Mouse (Mus musculus) lung, embryonic 14.5 days (tissue): ENCODE data around the gene Drosha. TPM values are rescaled to one million over a fixed set of nuclear protein-coding genes. Genes with fewer than 3 reads are reported as not detected.

Source experiments
- ATAC-seq: fragments of 200-750 bp; cut with Nextera tagmentation; 2 replicates; pipeline ENCODE4 v1.8.0; 2017; ENCODE audit warnings: mild to moderate bottlenecking, moderate TSS enrichment, moderate library complexity; ENCODE audit not compliant: insufficient read depth
- DNase-seq: peaks from one replicate; pipeline ENCODE4 v3.0.0-alpha.2; 2015
- H3K27ac ChIP-seq: fragments of 300-500 bp; sonication (generic); 2 replicates; pipeline ENCODE4 v1.5.1; 2014; ENCODE audit warnings: low read depth, mild to moderate bottlenecking, moderate library complexity
- H3K27me3 ChIP-seq: fragments of 300-500 bp; sonication (generic); 2 replicates; pipeline ENCODE4 v1.6.1; 2014; ENCODE audit warnings: low read length, control low read depth; ENCODE audit not compliant: insufficient read depth
- H3K36me3 ChIP-seq: fragments of 300-500 bp; sonication (generic); 2 replicates; pipeline ENCODE4 v1.6.1; 2014; ENCODE audit warnings: control low read depth; ENCODE audit not compliant: insufficient read depth
- H3K4me1 ChIP-seq: fragments of 300-500 bp; sonication (generic); 2 replicates; pipeline ENCODE4 v1.6.1; 2014; ENCODE audit warnings: antibody characterized with exemption, control low read depth; ENCODE audit not compliant: insufficient read depth
- H3K4me2 ChIP-seq: fragments of 300-500 bp; sonication (generic); 2 replicates; pipeline ENCODE4 v1.6.1; 2014; ENCODE audit warnings: mild to moderate bottlenecking
- H3K4me3 ChIP-seq: fragments of 300-500 bp; sonication (generic); 2 replicates; pipeline ENCODE4 v1.5.1; 2014; ENCODE audit warnings: low read depth, low read length
- H3K9ac ChIP-seq: fragments of 300-500 bp; sonication (generic); 2 replicates; pipeline ENCODE4 v1.6.1; 2014
- H3K9me3 ChIP-seq: fragments of 300-500 bp; sonication (generic); 2 replicates; pipeline ENCODE4 v1.6.1; 2016; ENCODE audit warnings: low read depth, low read length, control low read depth
- CTCF ChIP-seq: IDR thresholded peaks from 2 replicates; pipeline ENCODE4 v1.5.1; 2016; ENCODE audit warnings: antibody characterized with exemption, low read depth
- WGBS: fragments of 180-500 bp; shearing (Covaris S2); extraction: QIAGEN DNeasy Blood & Tissue Kit; methylation state at CpG from one replicate; pipeline ENCODE4 v1.1.7; 2014; 5-methylcytosine and 5-hydroxymethylcytosine counted together
- polyA plus RNA-seq: library from polyadenylated mRNA; unstranded; fragments of >200 nt; fragmentation: Nextera tagmentation; extraction: Ambion mirVana; gene quantifications from 2 replicates; pipeline ENCODE4 v1.2.1, GENCODE M21; 2014

Drosha gene
- polyA plus RNA-seq, 1 experiment from 2014 or later = 42.3 TPM

DNA sequence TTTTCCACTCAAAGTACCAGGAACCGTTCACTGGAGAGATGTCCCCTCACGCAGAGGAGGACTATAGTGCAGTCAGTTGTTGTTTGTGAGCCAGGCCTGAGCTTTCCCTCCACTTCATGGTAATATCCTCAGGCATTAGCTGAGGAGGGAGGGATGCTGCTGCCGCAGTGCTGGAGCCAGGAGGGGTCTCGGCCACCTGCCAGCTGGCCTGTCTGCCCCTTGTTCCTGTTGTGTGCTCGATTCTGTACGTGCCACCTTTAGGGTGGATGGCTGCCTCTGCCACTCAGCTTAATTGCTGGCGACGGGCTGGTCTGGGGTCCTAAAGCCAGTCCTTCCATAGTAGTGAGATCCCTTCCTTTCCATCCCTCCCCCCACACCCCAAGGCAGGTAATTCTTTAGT is 28.9 kb downstream of the Drosha start:
- Histone ChIP-seq H3K4me1 (no peaks in the 10 kb centered on the region), H3K9ac (no peak overlapping the region), H3K27ac (no peak overlapping the region), H3K36me3 (peaks cover 89% of the 10 kb centered on the region), H3K27me3 (no peaks in the 10 kb centered on the region), H3K9me3 (no peaks in the 10 kb centered on the region), H3K4me3 (no peak overlapping the region), H3K4me2 (no peak overlapping the region)
- ATAC-seq = no peak
- 85% methylated on average over 8 of the region's 8 CpGs for WGBS
- TF ChIP-seq CTCF = no peak
- DNase-seq = no peak

DNA sequence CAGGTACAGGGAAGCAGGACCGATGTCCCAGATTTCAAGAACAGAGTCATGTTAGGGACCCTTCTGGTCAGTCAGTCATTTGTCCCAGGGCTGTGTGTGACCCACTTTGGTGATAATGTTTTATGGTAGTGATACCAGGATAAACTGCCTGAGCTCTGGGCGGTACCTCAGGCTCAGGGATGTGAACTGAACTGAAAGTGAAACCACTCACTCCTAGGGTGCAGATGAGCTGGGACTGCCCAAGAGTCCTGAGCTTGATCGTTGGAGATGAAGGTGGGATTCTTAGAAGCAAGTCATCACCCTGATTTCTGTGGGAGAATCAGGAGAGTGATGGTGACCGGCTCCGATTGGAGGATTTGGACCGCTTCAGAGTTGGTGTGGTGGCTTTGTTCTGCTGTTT is 32.2 kb downstream of the Drosha start:
- ATAC-seq (no peak), DNase-seq (no peak)
- Histone ChIP-seq H3K27ac (no peak overlapping the region), H3K4me2 (no peak overlapping the region), H3K4me3 (no peak overlapping the region), H3K9ac (no peak overlapping the region), H3K9me3 (no peaks in the 10 kb centered on the region), H3K36me3 (peaks cover 91% of the 10 kb centered on the region), H3K4me1 (no peaks in the 10 kb centered on the region), H3K27me3 (no peaks in the 10 kb centered on the region)
- 97% methylated on average over 6 of the region's 6 CpGs for WGBS
- TF ChIP-seq CTCF = no peak

DNA sequence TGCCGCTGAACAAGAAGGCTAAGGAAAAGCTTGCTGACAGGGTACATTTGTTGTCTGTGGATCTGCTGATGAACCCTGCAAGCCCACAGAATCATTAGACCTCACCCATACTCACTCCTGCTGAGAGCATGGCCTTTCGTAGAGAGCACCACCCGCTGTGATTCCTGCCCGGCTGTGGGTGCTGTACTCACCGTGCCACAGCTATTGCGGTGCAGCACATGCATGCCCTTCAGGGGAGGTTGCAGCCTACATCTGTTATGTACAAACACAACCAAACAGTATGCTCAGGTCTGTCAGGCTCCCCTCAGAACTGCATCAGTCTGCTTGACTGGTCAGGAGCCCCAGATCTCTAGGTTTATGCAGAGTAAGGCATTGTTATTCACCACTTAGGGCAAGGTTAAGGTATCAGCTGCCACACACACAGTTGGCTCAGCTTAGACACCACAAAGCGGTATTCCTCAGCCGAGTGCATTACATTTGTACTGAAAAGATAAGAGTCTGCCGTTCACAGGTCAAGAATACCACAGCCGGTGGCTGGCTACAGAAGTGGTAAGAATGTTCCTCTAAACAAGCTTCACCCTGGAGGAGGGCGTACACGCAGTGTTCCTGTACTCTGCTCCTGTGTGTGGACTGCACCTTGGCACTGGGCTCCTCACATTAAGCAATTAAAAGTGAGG is 33.4 kb downstream of the Drosha start:
- Histone ChIP-seq H3K4me3 (no peak overlapping the region), H3K9me3 (no peaks in the 10 kb centered on the region), H3K27ac (no peak overlapping the region), H3K36me3 (peaks cover 90% of the 10 kb centered on the region), H3K4me2 (no peak overlapping the region), H3K4me1 (no peaks in the 10 kb centered on the region), H3K27me3 (no peaks in the 10 kb centered on the region), H3K9ac (no peak overlapping the region)
- WGBS = 86% methylated on average over 12 of the region's 12 CpGs
- TF ChIP-seq CTCF = no peak
- DNase-seq (no peak), ATAC-seq (peak; percentile 38; the same call in 1 of the 2 replicates)

DNA sequence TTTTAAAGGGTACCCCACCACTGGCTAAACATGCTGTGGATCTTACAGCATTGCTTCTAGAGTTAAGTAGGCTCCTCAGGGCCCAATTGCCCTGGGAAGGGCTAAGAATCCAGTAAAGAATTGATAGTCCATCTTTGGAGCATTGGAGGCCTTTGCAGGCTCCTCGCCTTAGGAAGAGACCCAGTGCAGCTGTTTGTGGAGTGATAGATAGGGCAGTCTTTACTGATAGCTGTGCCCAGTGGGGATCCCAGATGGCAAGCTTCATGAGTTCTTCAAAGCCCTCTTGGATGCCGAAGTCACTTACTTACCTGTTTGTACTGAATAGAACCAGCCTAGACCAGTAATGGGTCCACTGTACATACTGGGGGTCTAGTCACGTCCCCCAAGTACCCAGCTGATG is 34.0 kb downstream of the Drosha start:
- DNase-seq (no peak), ATAC-seq (no peak)
- no peak for TF ChIP-seq CTCF
- Histone ChIP-seq H3K36me3 (peaks cover 87% of the 10 kb centered on the region), H3K9ac (no peak overlapping the region), H3K4me2 (no peak overlapping the region), H3K9me3 (no peaks in the 10 kb centered on the region), H3K4me1 (no peaks in the 10 kb centered on the region), H3K27ac (no peak overlapping the region), H3K27me3 (no peaks in the 10 kb centered on the region), H3K4me3 (no peak overlapping the region)
- WGBS = 87% methylated on average over 3 of the region's 3 CpGs

DNA sequence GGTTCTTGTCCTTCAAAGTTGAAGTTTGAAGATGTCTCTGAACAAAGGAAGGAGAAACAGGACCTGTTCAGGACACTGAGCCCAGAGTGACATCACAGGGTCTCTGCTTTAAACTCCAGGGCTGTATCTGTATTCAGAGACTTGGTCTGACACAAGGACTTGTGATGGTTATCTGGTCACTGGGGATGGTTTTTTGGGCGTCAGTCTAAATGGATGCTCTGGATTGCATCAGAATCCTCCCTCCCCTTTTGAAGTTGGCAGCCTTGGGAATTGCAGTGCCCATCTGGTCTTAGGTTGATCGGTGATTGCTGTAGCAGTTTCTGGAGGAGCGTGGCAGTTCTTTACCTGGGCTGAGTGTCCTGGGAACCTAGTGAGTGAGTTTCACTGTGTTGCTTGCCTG is 37.4 kb downstream of the Drosha start:
- Histone ChIP-seq H3K4me2 (no peak overlapping the region), H3K27ac (no peak overlapping the region), H3K4me3 (no peak overlapping the region), H3K36me3 (peaks cover 78% of the 10 kb centered on the region), H3K9me3 (no peaks in the 10 kb centered on the region), H3K4me1 (no peaks in the 10 kb centered on the region), H3K9ac (no peak overlapping the region), H3K27me3 (no peaks in the 10 kb centered on the region)
- no peak for ATAC-seq
- TF ChIP-seq CTCF = no peak
- DNase-seq = no peak
- 84% methylated on average over 3 of the region's 3 CpGs for WGBS

DNA sequence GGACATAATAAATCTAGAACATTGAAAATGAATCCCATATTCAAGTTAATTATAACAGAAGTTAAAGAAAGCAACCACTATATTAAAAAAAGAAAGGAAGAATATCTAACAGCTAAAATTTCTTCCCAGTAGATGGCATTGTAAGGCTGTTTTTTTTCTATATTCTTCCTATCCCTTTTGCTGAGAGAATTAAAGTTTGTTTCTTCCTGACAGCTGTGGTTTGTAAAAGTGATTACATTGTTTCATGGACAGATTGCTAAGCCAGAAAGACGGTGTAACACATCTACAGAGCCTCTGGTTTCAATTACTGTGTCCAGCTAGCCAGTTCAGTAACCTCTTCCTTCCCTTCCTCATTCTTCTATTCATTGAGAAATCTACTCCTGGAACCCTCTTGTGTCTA is 39.1 kb downstream of the Drosha start:
- H3K27me3 ChIP-seq = no peaks in the 10 kb centered on the region
- no peak for ATAC-seq
- 0 out of 2 replicates have a peak, but pooled peaks have one; percentile 3 for TF ChIP-seq CTCF
- H3K27ac ChIP-seq = no peak overlapping the region
- 38% methylated on average over 1 of the region's 1 CpGs for WGBS
- no peak overlapping the region for H3K4me2 ChIP-seq
- H3K36me3 ChIP-seq = peaks cover 78% of the 10 kb centered on the region
- no peak overlapping the region for H3K4me3 ChIP-seq
- no peaks in the 10 kb centered on the region for H3K9me3 ChIP-seq
- no peaks in the 10 kb centered on the region for H3K4me1 ChIP-seq
- no peak overlapping the region for H3K9ac ChIP-seq
- peak; percentile 43 for DNase-seq

DNA sequence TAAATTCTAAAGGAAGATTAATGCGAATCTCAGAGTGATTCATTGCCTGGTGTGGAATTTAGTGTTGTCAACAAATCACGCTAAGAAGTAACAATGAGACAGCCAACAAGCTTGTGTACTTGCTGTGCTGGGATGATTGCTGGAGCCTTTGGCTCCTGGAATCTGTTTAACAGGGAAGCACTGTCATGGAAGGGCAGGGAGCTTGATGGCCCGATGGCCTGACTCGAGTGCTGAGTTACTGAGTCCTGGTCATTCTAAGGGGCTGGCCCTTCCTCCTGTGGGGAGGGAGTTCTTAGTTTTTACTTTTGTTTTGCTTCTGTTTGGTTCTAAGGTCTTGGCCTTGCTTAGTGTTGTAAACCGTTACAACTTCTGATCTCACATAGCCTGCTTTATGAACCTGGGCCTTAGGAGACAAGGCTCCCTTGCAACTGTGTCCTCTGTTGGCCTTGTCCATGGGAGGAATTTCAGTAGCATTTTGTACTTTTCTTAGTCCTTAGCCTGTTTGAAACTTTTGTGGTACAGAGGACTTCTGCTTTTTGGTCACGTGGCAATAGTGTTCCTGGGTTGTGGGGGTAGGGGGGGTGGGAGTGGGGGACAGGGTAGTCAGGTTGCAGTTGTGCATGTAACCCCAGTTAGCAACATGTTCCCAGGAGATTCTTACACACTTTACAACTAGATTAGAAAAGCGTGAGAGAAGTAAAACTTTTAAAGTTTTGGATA is 41.1 kb downstream of the Drosha start:
- Histone ChIP-seq H3K9ac (no peak overlapping the region), H3K36me3 (peaks cover 66% of the 10 kb centered on the region), H3K4me3 (no peak overlapping the region), H3K4me2 (no peak overlapping the region), H3K4me1 (no peaks in the 10 kb centered on the region), H3K9me3 (no peaks in the 10 kb centered on the region), H3K27ac (no peak overlapping the region), H3K27me3 (no peaks in the 10 kb centered on the region)
- TF ChIP-seq CTCF = no peak
- ATAC-seq = no peak
- DNase-seq = no peak
- WGBS = 82% methylated on average over 7 of the region's 7 CpGs
